Mouse (Mus musculus): ENCODE results near the gene Opn1mw. TPM values are rescaled to one million over a fixed set of nuclear protein-coding genes. Genes with fewer than 3 reads are reported as not detected.

Gene Opn1mw
- polyA plus RNA-seq, 1 experiment, result not detected

DNA sequence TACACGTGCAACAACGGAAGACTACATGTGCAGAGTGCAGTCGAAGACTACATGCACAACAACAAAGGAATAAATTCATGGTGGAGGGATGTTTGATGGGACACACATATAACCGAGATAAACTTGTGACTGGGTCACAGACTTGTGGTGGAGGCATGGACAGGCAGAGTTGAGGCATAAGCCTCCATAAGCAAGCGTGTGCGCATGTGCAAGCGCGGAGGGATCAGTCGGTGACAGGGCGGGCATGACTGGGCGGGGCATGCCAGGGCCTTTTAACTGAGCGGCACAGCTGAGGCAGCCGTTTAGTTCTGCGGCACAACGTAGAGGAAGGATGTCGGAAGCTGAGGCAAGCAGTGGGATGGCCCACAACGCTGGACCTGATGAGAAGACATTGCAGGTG, 49.7 kb downstream of the Opn1mw start, which contains the start of gene Tktl1:
Gene Tktl1, plus strand, starts transcription at position 301 of the 400 bp plus-strand sequence.
- Histone ChIP-seq H3K4me3 (ENCODE audit: extremely low read depth, insufficient read depth, insufficient read length) (no peak within 1 kb of the TSS), H3K27me3 (ENCODE audit: control insufficient read depth, insufficient read depth, low read length) (no peaks in the 10 kb centered on the region), H3K27ac (ENCODE audit: insufficient read depth, low read length) (no peak within 1 kb of the TSS), H3K36me3 (ENCODE audit: control insufficient read depth, insufficient read depth, low read length) (no peaks in the 10 kb centered on the region), H3K4me1 (ENCODE audit: control insufficient read depth, insufficient read depth, insufficient read length) (no peaks in the 10 kb centered on the region)
- 89% methylated on average over 17 of the region's 17 CpGs for WGBS
- TF ChIP-seq CTCF (IDR thresholded peaks at IDR 0.05; ENCODE audit: extremely low read depth, insufficient read depth, insufficient read length, insufficient replicate concordance), result no peak
- no peak for TF ChIP-seq POLR2A (IDR thresholded peaks at IDR 0.05; ENCODE audit: low read depth, low read length)
- no peak for DNase-seq (ENCODE audit: low read depth in 1 of 2, low spot score in 2 of 2)

Other genes starting within 250 kb of the Opn1mw start
- 0.05 and 0.07 TPM in 2 replicates for gene Avpr2, start 235.4 kb upstream of the Opn1mw start, polyA plus RNA-seq (2012; rRNA removed)
- gene L1cam, start 231.4 kb upstream of the Opn1mw start, polyA plus RNA-seq (2012; rRNA removed), result 4.4 and 5.5 TPM in 2 replicates
- 289 and 344 TPM in 2 replicates for gene Arhgap4, start 205.6 kb upstream of the Opn1mw start, polyA plus RNA-seq (2012; rRNA removed)
- gene Naa10, start 205.5 kb upstream of the Opn1mw start, polyA plus RNA-seq (2012; rRNA removed), result 36.8 and 42.8 TPM in 2 replicates
- gene Renbp, start 196.6 kb upstream of the Opn1mw start, polyA plus RNA-seq (2012; rRNA removed), result 13.3 and 17.9 TPM in 2 replicates
- gene Hcfc1, start 161.1 kb upstream of the Opn1mw start, polyA plus RNA-seq (2012; rRNA removed), result 71.1 and 88.1 TPM in 2 replicates
- 159 and 239 TPM in 2 replicates for gene Irak1, start 103.5 kb upstream of the Opn1mw start, polyA plus RNA-seq (2012; rRNA removed)
- 5.5 and 6.1 TPM in 2 replicates for gene Mecp2, start 7.9 kb downstream of the Opn1mw start, polyA plus RNA-seq (2012; rRNA removed)
- not detected in 2 replicates for gene Tex28, start 40.4 kb downstream of the Opn1mw start, polyA plus RNA-seq (2012; rRNA removed)
- gene Tktl1, start 49.8 kb downstream of the Opn1mw start, polyA plus RNA-seq (2012; rRNA removed), result 0.07 and 0.11 TPM in 2 replicates
- gene Flna, start 122.4 kb downstream of the Opn1mw start, polyA plus RNA-seq (2012; rRNA removed), result 499 and 568 TPM in 2 replicates
- 41.6 and 54.5 TPM in 2 replicates for gene Emd, start 127.2 kb downstream of the Opn1mw start, polyA plus RNA-seq (2012; rRNA removed)
- 1,039 and 1,194 TPM in 2 replicates for gene Rpl10, start 143.3 kb downstream of the Opn1mw start, polyA plus RNA-seq (2012; rRNA removed)
- gene Taz, start 154.4 kb downstream of the Opn1mw start, polyA plus RNA-seq (2012; rRNA removed), result 87.5 and 113 TPM in 2 replicates
- gene Dnase1l1, start 154.9 kb downstream of the Opn1mw start, polyA plus RNA-seq (2012; rRNA removed), result 12.0 and 14.0 TPM in 2 replicates
- 267 and 342 TPM in 2 replicates for gene Atp6ap1, start 169.6 kb downstream of the Opn1mw start, polyA plus RNA-seq (2012; rRNA removed)
- gene Gdi1, start 177.5 kb downstream of the Opn1mw start, polyA plus RNA-seq (2012; rRNA removed), result 182 and 192 TPM in 2 replicates
- gene Fam50a, start 185.6 kb downstream of the Opn1mw start, polyA plus RNA-seq (2012; rRNA removed), result 13.4 and 14.5 TPM in 2 replicates
- gene Plxna3, start 201.6 kb downstream of the Opn1mw start, polyA plus RNA-seq (2012; rRNA removed), result 12.1 and 12.3 TPM in 2 replicates
- gene Lage3, start 226.2 kb downstream of the Opn1mw start, polyA plus RNA-seq (2012; rRNA removed), result 28.1 and 29.0 TPM in 2 replicates
- 24.1 and 24.5 TPM in 2 replicates for gene Ubl4a, start 245.8 kb downstream of the Opn1mw start, polyA plus RNA-seq (2012; rRNA removed)
- 14.0 and 15.0 TPM in 2 replicates for gene Slc10a3, start 245.9 kb downstream of the Opn1mw start, polyA plus RNA-seq (2012; rRNA removed)